Mouse (Mus musculus): ENCODE data around the gene Nalcn. TPM values are rescaled to one million over a fixed set of nuclear protein-coding genes. Genes with fewer than 3 reads are reported as not detected.

The Nalcn gene
- total RNA-seq, 2 experiments from 2014 or later = 0.10 to 0.18 TPM

Other genes starting within 250 kb of the Nalcn start
- 1 to 10 TPM; 1.4 to 1.5 TPM for gene Itgbl1, start 32.8 kb upstream of the Nalcn start, total RNA-seq (2021)